Mouse (Mus musculus) hindbrain, postnatal 0 days (tissue): Measurements from ENCODE around the gene Tdpoz2. TPM values are rescaled to one million over a fixed set of nuclear protein-coding genes. Genes with fewer than 3 reads are reported as not detected.

Experiments
- ATAC-seq: fragments of 200-750 bp; cut with Nextera tagmentation; 2 replicates; pipeline ENCODE4 v1.8.0; 2017; ENCODE audit warnings: mild to moderate bottlenecking, moderate TSS enrichment, moderate library complexity
- DNase-seq: peaks from one replicate; pipeline ENCODE4 v3.0.0-alpha.2; 2015; ENCODE audit warnings: low spot score
- H3K27ac ChIP-seq: fragments of 300-500 bp; sonication (generic); 2 replicates; pipeline ENCODE4 v1.5.1; 2014; ENCODE audit warnings: mild to moderate bottlenecking
- H3K27me3 ChIP-seq: fragments of 300-500 bp; sonication (generic); 2 replicates; pipeline ENCODE4 v1.6.1; 2014; ENCODE audit warnings: low read length, mixed read lengths; ENCODE audit not compliant: insufficient read depth
- H3K36me3 ChIP-seq: fragments of 300-500 bp; sonication (generic); 2 replicates; pipeline ENCODE4 v1.6.1; 2014; ENCODE audit warnings: low read length, mixed read lengths; ENCODE audit not compliant: insufficient read depth
- H3K4me1 ChIP-seq: fragments of 300-500 bp; sonication (generic); 2 replicates; pipeline ENCODE4 v1.6.1; 2014; ENCODE audit warnings: antibody characterized with exemption, low read length, mixed read lengths; ENCODE audit not compliant: insufficient read depth
- H3K4me2 ChIP-seq: fragments of 300-500 bp; sonication (generic); 2 replicates; pipeline ENCODE4 v1.6.1; 2014; ENCODE audit warnings: low read depth, mild to moderate bottlenecking, low read length, moderate library complexity, mixed read lengths
- H3K4me3 ChIP-seq: fragments of 300-500 bp; sonication (generic); 2 replicates; pipeline ENCODE4 v1.5.1; 2014; ENCODE audit warnings: low read length
- H3K9ac ChIP-seq: fragments of 300-500 bp; sonication (generic); replicated peaks from 2 replicates; pipeline ENCODE4 v1.6.1; 2014; ENCODE audit warnings: mild to moderate bottlenecking, low read length, moderate library complexity, mixed read lengths
- H3K9me3 ChIP-seq: fragments of 300-500 bp; sonication (generic); 2 replicates; pipeline ENCODE4 v1.6.1; 2016; ENCODE audit warnings: low read length, mixed read lengths
- CTCF ChIP-seq: IDR thresholded peaks from 2 replicates; pipeline ENCODE4 v1.5.1; 2016; ENCODE audit warnings: antibody characterized with exemption, control low read depth, low read depth
- WGBS: fragments of 180-500 bp; shearing (Covaris S2); extraction: QIAGEN DNeasy Blood & Tissue Kit; methylation state at CpG from one replicate; pipeline ENCODE4 v1.1.7; 2014; 5-methylcytosine and 5-hydroxymethylcytosine counted together
- polyA plus RNA-seq: library from polyadenylated mRNA; unstranded; fragments of >200 nt; fragmentation: Nextera tagmentation; extraction: Ambion mirVana; gene quantifications from 2 replicates; pipeline ENCODE4 v1.2.1, GENCODE M21; 2015
- total RNA-seq: library from RNA; depleted of rRNA; stranded (reverse); fragments of >200 nt; gene quantifications from 2 replicates; pipeline ENCODE4 v1.2.3, GENCODE M21; 2014; rRNA removed

Tdpoz2 gene
- total and polyA plus RNA-seq, 2 experiments from 2014 or later, result not detected

- H3K4me1 ChIP-seq, result no peaks in the 10 kb centered on the region
- no peak overlapping the region for H3K9ac ChIP-seq
- no peaks in the 10 kb centered on the region for H3K9me3 ChIP-seq
- TF ChIP-seq CTCF, result no peak
- no peaks in the 10 kb centered on the region for H3K36me3 ChIP-seq
- H3K27ac ChIP-seq, result no peak overlapping the region
- H3K4me3 ChIP-seq, result no peak overlapping the region
- whole genome bisulfite sequencing, result 77% methylated on average over 1 of the region's 1 CpGs
- DNase-seq (no peak), ATAC-seq (no peak)
- no peaks in the 10 kb centered on the region for H3K27me3 ChIP-seq
- H3K4me2 ChIP-seq, result no peak overlapping the region
These were observed 50.6 kb downstream of the Tdpoz2 start for GRCm38 (mm10) chr3:93601903-93602302.

Other genes starting within 250 kb of the Tdpoz2 start
- gene Tchh, start 210.4 kb downstream of the Tdpoz2 start, total RNA-seq, result 0.11 and 0.21 TPM in 2 replicates
- 2.0 and 2.5 TPM in 2 replicates for gene Tchh, start 210.4 kb downstream of the Tdpoz2 start, polyA plus RNA-seq
- not detected in 2 replicates for gene Tchhl1, start 183.9 kb downstream of the Tdpoz2 start, total RNA-seq
- not detected in 2 replicates for gene Tchhl1, start 183.9 kb downstream of the Tdpoz2 start, polyA plus RNA-seq
- 9.7 and 16.4 TPM in 2 replicates for gene S100a11, start 132.2 kb downstream of the Tdpoz2 start, total RNA-seq
- gene S100a11, start 132.2 kb downstream of the Tdpoz2 start, polyA plus RNA-seq, result 234 and 235 TPM in 2 replicates
- gene S100a10, start 97.6 kb downstream of the Tdpoz2 start, total RNA-seq, result 91.5 and 109 TPM in 2 replicates
- 198 and 206 TPM in 2 replicates for gene S100a10, start 97.6 kb downstream of the Tdpoz2 start, polyA plus RNA-seq
- gene Tdpoz1, start 23.6 kb upstream of the Tdpoz2 start, total RNA-seq, result not detected in 2 replicates
- not detected in 2 replicates for gene Tdpoz1, start 23.6 kb upstream of the Tdpoz2 start, polyA plus RNA-seq
- not detected in 2 replicates for gene Gm37596, start 40.4 kb upstream of the Tdpoz2 start, total RNA-seq
- gene Gm37596, start 40.4 kb upstream of the Tdpoz2 start, polyA plus RNA-seq, result not detected in 2 replicates
- gene Gm5773, start 120.3 kb upstream of the Tdpoz2 start, total RNA-seq, result not detected in 2 replicates
- gene Gm5773, start 120.3 kb upstream of the Tdpoz2 start, polyA plus RNA-seq, result not detected in 2 replicates
- gene Tdpoz4, start 143.7 kb upstream of the Tdpoz2 start, total RNA-seq, result not detected in 2 replicates
- gene Tdpoz4, start 143.7 kb upstream of the Tdpoz2 start, polyA plus RNA-seq, result not detected in 2 replicates
- gene Tdpoz3, start 173.3 kb upstream of the Tdpoz2 start, total RNA-seq, result not detected in 2 replicates
- not detected in 2 replicates for gene Tdpoz3, start 173.3 kb upstream of the Tdpoz2 start, polyA plus RNA-seq